Mouse (Mus musculus): ENCODE measurements around the gene Prkar1a.

Prkar1a gene

GRCm38 (mm10) chr11:109672881-109673739 lies 23.9 kb downstream of the Prkar1a start:
- DNase-seq (ENCODE audit: low read depth), result no peak

GRCm38 (mm10) chr11:109673741-109674140 lies 24.5 kb downstream of the Prkar1a start:
- DNase-seq (ENCODE audit: low read depth), result peak; percentile 51

GRCm38 (mm10) chr11:109674542-109674941 lies 25.3 kb downstream of the Prkar1a start:
- no peak for DNase-seq (ENCODE audit: low read depth)

DNA sequence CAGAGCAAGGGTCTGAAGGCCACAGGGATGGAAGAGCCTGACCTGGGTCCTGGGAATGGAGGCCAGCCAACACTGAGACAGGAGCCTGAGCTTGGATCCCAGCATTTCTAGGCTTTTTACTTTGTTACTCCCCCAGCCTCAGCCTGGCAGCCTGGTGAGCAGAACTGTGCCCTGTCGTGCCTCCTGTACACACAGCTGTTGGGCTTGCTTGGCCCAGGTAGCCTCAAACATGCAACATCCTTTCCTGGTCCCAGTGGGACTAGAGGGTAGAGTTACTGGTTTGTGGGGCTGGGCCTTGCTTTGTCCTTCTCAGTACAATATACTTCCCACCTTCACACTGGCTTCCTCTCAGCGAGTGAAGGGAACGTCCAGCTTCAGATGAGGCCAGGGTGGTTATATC lies 26.0 kb downstream of the Prkar1a start:
- DNase-seq (ENCODE audit: low read depth), result no peak

DNA sequence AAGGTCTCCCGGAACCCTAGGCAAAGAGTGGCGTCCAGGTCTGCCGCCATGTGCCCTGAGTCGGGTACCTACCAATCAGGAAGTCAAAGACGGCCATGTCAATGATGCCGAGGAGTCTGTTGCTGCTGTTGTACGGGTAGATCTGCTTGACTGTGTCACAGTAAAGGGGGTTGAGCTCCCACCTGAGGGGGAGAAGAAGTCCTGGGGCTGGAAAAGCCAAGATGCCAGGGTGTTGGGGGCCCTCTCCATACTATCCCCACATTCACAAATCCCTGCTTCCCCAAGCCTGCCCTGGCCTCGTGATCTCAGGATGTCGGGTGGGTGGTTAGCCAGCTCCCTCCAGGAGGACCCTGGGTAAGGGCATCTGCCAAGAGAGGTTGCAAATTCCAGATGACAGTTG lies 26.6 kb downstream of the Prkar1a start:
- no peak for DNase-seq (ENCODE audit: low read depth)

DNA sequence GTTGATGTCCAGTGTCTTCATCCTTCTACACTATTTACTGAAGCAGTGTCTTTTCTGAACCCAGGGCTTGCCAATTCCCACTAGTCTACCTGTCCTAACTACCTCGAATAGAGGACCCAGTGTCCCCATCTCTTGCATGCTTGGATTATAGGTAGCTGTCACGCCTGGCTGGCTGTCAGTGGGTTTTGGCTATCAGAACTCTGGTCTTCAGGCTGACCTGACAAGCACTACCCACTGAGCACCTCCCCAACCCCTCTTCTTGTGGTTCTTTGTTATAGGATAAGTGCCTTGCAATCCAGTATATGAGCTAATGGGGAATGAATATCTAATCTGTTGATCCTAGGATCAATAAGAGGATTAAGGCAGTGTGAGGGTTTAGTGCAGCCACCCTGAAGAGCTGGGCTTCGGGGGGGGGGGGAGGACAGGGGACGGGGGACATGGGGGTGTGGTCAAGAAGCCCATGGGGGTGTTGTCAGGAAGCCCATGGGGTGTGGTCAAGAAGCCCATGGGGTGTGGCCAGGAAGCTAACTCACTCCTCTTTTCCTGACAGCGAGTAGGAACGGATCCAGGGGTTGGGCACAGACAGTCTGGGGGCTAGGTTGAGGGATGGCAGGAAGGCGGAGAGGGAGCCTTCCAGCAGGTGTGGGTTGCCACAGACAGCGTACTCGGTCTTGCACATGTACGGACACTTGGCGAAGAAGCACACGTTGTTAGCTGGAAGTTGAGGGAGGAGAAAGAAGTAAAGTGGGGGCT lies 27.6 kb downstream of the Prkar1a start:
- DNase-seq (ENCODE audit: low read depth), result no peak

- DNase-seq (ENCODE audit: low read depth), result peak; percentile 21
Measured at GRCm38 (mm10) chr11:109678291-109678690, 29.1 kb downstream of the Prkar1a start.

DNA sequence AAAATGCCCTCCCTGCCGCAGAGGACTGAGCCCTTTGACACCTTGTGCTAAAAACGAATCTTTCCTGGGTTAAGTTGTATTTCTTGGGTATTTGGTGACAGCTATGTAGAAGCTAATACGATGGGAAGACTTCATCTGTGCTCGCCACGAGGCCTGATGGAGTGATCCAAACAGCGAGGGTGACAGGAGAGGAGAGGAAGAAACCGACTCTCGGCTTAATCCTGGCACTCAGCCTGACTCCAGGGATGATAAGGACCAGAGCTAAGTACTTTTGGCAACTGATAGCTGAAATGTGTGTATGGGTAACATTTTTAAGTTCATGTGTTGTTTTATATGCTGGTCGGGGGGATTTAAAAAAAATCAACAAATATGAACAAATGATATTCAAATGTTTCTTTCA lies 31.7 kb downstream of the Prkar1a start:
- no peak for DNase-seq (ENCODE audit: low read depth)

- DNase-seq (ENCODE audit: low read depth), result no peak
Measured at GRCm38 (mm10) chr11:109681556-109681955, 32.4 kb downstream of the Prkar1a start.

DNA sequence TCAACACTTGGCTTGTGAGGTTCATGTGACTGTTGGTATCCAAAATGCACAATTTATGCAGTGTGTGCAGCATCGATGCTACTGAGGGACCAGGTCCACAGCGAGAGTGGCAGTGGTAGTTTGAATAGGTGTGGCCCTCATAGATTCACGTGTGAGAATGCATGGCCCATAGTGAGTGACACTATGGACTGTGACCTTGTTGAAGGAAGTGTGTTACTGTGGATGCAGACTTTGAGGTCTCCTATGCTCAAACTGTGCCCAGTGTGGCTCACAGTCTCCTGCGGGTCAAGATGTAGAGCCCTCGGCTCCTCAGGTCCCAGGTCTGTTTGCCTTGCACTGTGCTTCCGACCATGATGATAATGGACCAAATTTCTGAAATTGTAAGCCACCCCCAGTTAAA lies 33.0 kb downstream of the Prkar1a start:
- no peak for DNase-seq (ENCODE audit: low read depth)

GRCm38 (mm10) chr11:109689539-109689938 lies 40.3 kb downstream of the Prkar1a start:
- DNase-seq (ENCODE audit: low read depth), result no peak

GRCm38 (mm10) chr11:109692737-109693136 lies 43.5 kb downstream of the Prkar1a start:
- no peak for DNase-seq (ENCODE audit: low read depth)

- no peak for DNase-seq (ENCODE audit: low read depth)
Measured at GRCm38 (mm10) chr11:109696519-109696918, 47.3 kb downstream of the Prkar1a start.

DNA sequence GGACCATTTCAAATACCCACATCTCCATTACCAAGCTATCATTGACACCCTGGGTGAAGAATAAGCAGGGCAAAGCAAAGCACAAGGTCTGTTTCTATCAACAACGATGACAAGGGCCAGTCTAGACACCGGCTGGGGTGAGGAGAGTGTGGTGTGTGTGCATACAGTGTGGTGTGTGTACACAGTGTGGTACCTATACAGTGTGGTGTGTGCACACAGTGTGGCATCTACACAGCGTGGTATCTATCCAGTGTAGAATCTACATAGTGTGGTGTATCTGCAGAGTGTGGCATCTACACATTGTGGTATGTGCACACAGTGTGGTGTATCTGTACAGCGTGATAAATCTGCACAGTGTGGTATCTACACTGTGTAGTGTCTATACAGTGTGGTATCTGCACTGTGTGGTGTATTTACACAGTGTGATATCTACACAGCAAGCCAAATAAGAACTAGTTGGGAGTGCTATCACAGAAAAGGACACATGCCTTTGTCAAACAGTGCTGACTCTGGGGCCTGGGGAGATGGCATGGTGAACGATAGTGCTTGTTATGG lies 48.0 kb downstream of the Prkar1a start:
- DNase-seq (ENCODE audit: low read depth), result no peak

DNA sequence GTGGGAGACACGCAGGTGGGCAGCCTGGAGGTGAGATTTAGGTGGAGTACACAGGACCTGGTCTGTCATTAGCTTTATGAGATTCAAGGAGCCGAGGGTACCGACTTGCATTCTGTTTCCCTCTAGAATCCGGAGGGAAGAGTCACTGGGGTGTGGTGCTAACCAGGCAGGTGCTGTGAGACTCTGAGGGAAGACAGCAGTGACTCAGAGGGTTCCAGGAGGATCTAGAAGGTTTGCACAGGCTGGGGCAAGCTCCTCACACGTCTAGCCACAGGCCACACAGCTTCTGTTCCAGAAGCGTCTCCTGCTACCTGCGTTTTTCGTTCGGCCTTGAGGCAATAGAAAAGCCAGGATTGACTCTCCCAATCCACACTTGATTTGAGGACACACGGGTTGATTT lies 49.5 kb downstream of the Prkar1a start:
- DNase-seq (ENCODE audit: low read depth), result no peak

DNA sequence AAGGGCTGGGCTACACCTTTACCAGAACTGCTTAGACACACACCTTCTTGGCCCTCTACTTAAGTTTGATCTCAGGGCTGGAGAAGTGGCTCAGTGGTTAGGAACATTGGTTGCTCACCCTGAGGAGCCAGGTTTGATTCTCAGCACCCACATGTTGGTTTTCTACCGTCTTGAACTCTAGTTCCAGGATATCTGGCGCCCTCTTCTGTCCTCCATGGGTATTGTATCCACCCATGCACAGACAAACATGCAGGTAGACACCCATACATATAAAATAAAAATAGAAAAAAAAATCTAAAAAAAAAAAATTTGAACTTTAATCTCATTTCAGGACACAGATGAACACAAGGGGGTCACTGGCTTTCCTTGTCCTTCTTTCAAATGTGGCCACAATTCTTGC lies 50.6 kb downstream of the Prkar1a start:
- DNase-seq (ENCODE audit: low read depth), result peak; percentile 24

GRCm38 (mm10) chr11:109700761-109701160 lies 51.6 kb downstream of the Prkar1a start:
- DNase-seq (ENCODE audit: low read depth), result no peak

DNA sequence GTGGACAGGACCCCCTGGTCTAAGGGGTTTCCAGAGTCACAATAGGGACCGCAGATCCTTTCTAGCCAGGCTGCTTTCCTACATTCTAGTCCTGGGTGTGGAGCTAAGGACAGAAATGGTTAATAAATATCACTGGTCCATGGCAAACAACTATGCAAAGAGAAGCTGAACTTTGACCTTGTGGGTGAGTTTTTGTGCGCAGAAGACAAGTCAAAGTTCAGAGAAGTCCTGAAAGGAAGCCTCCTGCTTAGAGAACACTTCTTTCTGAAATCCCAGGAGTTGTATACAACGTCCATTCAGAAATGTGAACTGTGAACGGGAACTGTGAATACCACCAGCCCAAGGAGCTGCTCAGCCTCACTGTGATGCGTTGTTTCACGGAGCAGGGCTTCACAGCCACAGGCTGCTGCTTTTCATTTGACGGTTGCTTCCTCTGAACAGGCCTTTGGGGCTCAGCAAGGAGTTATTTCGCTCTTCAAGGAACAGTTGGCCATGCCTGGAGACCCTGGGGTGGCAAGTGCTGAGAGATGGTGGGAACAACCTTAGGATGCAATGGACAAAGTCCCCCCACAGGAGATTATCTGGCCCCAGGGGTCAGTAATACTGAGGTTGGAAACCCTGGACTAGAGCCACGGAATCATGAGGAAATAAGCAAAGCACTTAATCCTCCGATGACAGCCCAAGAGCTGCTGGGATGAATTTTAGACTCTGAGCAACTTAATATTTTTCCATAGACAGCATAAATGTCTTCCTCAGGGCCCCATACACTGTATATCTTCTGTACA lies 53.0 kb downstream of the Prkar1a start:
- no peak for DNase-seq (ENCODE audit: low read depth)

DNA sequence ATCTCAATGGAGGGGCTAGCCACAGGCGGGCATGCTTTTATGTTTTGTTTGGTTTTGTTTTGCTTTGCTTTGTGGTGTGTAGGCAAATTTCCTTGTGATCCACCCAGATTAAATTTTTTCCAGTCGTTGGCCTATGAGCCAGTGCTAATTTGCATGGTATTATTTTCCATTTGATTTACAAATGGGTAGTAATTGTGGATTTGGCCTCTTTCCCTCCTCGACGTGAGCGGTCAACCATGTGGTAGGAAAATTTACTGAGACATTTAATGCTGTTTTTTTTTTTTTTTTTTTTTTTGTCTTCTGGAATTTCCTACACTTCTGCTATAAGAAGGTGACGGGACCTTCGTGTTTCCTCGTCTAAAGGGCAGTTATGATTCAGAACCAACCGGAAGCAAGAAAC lies 54.6 kb downstream of the Prkar1a start:
- no peak for DNase-seq (ENCODE audit: low read depth)

- DNase-seq (ENCODE audit: low read depth), result no peak
Measured at GRCm38 (mm10) chr11:109704311-109705205, 55.4 kb downstream of the Prkar1a start.

Data from naive thymus-derived CD4-positive, alpha-beta T cell, adult 2 months (primary cell).